Mouse (Mus musculus) urinary bladder, postnatal 25 days (tissue): ENCODE measurements at regions not wholly inside any gene's neighbourhood (a gene's known extent, or its start where the extent isn't known, plus 50 kb on each side); places are given as distances from the start of the nearest gene placed in this dataset.

Source experiments
- DNase-seq: peaks from one replicate; pipeline ENCODE4 v3.0.0; 2022; ENCODE audit warnings: low spot score

DNA sequence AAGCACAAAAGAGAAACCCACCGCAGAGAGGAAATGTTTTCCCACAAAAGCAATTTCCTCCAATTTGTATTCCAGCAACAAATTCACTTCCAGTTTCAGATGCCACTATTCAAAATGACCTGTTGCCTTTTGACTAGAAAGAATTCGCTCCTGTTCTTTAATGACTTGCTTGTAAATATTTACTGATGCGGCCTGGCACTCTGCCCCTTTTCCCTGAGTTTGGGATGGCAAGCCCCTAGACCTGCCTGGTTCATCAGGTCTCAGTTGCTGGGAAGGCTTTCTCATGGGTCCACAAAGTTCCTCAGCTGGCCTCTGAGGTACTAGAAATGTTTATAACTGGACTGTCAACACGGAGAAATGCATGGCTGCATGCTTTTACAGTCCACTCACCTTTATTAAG lies 161.7 kb upstream of the Phactr1 start:
- no peak for DNase-seq

GRCm38 (mm10) chr13:42522553-42522952 lies 157.9 kb upstream of the Phactr1 start:
- DNase-seq, result no peak

- DNase-seq, result no peak
Observed at GRCm38 (mm10) chr13:42526163-42526562, 154.3 kb upstream of the Phactr1 start.

GRCm38 (mm10) chr13:42526966-42527365 lies 153.5 kb upstream of the Phactr1 start:
- DNase-seq, result no peak

DNA sequence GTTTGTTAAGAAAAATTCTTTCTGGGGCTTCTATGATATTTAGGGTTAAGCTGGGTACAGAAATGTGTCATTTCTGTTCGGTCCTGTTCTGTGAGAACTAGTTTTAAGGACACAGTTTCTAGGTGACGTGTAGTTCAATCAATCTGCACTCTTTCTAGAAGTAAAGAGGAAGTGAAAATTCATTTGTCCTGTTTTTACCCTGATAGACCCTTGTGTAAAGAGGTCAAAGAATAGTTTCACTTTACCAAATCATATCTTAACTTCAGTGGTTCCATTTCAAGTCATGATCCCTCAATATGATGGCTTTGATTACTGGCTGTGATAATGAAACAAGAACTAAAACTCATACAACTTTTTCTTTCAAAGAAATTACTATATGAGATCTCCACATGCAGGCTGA lies 152.3 kb upstream of the Phactr1 start:
- no peak for DNase-seq

- no peak for DNase-seq
Observed at GRCm38 (mm10) chr13:42536501-42537210, 143.8 kb upstream of the Phactr1 start.

DNA sequence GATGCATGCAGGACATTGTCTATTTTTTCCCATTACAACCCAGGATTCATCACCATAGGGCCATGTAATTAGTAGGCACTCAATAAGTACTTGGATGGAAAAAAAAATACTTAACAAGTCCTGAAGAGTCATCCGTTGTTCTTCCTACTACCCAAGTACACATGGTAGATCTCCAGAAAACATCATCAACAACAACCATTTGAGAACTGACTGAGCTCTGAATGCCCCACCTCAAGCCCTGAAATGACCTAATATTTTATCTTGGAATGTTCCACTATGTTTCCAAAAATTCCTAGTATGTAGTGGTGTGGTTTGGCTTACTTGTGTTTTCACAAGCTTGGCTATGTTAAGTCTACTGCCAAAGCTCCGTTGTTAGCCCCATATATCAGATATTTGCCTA lies 142.4 kb upstream of the Phactr1 start:
- DNase-seq, result no peak

DNA sequence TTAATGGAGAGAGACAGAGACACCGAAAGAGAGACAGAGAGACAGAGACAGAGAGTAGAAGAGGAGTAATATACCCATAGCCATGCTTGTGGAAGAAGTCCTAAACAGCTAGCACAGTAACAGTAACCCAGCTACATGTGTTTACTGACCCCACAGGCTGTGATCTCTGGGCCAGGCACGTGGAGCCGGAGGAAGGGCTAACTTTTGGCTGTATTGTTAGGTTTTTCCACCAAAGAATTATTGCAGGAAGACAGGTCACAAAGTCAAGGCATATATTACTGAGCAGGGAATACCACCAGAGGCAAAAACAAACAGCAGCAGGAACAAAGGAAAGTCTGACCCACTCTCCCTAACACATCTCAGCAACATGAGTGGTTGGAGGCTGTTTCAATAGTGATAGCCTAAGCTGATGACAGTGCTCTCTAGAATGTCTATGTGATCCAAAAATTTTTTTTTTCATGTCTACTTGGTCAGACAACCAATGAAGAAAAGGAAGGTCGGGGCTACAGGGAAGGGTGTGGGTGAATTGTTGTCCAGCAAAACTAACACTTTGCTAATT lies 135.8 kb upstream of the Phactr1 start:
- DNase-seq, result no peak

DNA sequence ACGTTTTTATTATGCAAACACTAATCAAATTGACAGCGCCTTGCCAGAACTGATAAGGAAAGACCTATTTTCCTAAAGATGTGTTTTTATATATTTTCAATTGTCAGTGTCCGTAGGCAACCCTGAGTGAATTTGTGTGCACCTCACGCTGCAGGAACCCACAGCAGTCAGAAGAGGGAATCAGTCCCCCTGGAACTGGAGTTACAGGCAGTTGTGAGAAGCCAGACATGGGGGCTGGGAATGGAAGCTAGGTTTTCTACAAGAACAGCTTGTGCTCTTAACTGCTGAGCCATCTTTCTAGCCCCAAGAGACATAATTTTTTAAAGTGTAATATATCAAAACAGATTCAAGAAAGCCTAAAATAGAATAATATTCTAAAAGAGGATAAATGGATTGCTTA lies 134.0 kb upstream of the Phactr1 start:
- no peak for DNase-seq

DNA sequence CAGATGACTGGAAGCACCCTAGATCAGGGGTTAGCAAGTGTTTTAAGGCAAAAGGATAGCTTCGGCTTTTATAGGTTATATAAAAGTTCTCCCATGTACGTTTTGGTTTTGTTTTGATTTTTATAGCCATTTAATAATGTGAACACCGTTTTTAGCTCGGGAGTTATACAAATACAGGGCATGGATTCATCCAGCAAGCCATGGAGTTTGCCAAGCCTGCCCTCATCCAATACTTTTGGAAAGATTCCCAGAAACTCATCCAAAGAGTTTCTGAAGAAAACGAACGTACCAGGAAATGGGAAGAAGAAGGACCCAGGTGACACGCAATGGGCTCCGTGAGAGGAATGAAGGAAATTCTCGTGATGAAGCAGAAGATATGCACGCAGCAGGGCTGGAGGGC lies 133.6 kb upstream of the Phactr1 start:
- DNase-seq, result no peak

- no peak for DNase-seq
Observed at GRCm38 (mm10) chr13:42549021-42549559, 131.3 kb upstream of the Phactr1 start.

DNA sequence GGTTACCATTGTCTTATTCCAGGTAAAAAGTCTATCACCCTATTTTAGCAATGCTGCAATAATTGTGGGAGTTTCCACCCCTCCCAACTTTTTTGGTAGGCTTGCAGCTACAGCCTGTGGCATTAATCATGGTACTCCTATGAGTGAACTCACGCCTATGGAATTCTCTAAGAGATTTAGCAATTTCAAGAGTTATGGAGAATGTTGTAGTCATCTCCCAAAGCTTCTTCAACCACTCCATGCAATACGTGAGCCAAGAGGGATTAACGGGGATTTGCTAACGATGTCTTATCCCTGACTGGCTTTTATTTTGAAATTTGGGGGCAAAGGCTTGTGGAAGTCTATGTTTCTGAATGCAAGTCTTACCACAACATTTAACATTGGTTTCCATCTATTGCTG lies 125.5 kb upstream of the Phactr1 start:
- no peak for DNase-seq

DNA sequence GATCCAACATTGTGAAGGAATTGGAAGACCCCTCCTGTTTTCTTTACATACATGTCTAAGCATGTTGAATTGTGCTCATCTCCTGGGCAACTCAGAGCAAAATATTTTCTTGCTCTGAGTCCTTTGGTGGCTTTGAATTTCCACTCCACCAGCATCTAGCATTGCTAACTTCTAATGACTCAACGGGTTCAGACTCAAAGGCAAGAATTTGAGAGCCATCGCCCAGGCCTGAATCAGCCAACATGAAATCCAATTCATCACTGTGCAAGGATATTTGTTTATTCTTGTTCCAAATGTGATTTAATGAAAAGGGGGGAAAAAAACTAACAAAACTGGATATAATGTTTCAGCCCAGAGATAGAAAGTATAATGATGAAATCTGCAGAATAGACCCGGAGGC lies 121.9 kb upstream of the Phactr1 start:
- DNase-seq, result no peak

GRCm38 (mm10) chr13:42561446-42561845 lies 119.0 kb upstream of the Phactr1 start:
- DNase-seq, result no peak

GRCm38 (mm10) chr13:42565291-42566058 lies 114.9 kb upstream of the Phactr1 start:
- DNase-seq, result no peak

GRCm38 (mm10) chr13:42570600-42571348 lies 109.6 kb upstream of the Phactr1 start:
- no peak for DNase-seq

- DNase-seq, result no peak
Observed at GRCm38 (mm10) chr13:42574189-42574588, 106.2 kb upstream of the Phactr1 start.

GRCm38 (mm10) chr13:42575725-42576426 lies 104.5 kb upstream of the Phactr1 start:
- DNase-seq, result peak; percentile 68

DNA sequence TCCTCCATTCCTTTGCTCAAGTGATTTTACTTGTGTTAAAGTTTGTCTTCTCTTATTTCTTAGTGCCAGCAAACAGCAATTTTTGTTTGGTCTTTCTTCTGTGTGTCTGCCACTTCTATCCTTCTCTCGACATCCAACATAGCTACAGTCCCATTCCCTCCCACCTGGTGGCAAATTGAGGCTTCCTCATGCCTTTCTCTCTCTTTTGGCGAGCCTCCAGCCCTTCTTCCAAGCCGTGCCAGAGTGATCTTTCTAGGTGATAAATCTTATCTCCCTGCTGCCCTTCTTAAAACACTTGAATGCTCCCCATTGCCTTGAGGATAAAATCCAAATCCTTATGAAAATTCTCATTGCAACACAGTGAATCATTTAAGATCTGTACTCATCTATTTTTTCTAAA lies 101.0 kb upstream of the Phactr1 start:
- no peak for DNase-seq

DNA sequence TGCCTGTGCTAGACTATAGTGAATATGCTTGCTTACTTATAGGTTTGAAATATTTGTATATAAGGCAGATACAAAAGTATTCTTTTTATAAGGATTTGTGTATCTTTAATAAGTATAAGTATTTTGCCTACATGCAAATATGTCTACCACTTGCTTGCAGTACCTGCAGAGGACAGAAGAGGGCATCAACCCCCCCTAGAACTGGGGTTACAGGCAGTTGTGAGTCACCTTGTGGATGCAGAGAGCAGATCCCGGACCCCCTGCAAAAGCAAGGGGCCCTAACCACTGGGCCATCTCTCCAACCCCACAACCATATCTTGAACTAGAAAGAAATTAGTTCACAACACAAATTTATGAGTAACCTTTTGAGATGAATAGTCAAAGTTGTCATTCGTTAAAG lies 91.3 kb upstream of the Phactr1 start:
- DNase-seq, result no peak

- no peak for DNase-seq
Observed at GRCm38 (mm10) chr13:42589607-42590006, 90.8 kb upstream of the Phactr1 start.

GRCm38 (mm10) chr13:42590415-42590814 lies 90.0 kb upstream of the Phactr1 start:
- DNase-seq, result no peak
